Mouse (Mus musculus) liver, adult 2 months (tissue): ENCODE results near the gene Micall1. TPM values are rescaled to one million over a fixed set of nuclear protein-coding genes. Genes with fewer than 3 reads are reported as not detected.
A peak's percentile ranks its signal among the peaks of the same experiment; 100 is the strongest.

Experiments used
- DNase-seq: peaks from one replicate; pipeline ENCODE4 v3.0.0-alpha.2; 2011; ENCODE audit warnings: low read depth, low spot score; ENCODE audit errors: extremely low read depth
- H3K27ac ChIP-seq: fragments of 200-500 bp; replicated peaks from 2 replicates; pipeline ENCODE4 v1.5.1; 2012; ENCODE audit warnings: low read depth, mild to moderate bottlenecking, control low read depth, inconsistent platforms, low read length; ENCODE audit not compliant: insufficient read depth
- H3K27me3 ChIP-seq: fragments of 200-500 bp; 2 replicates; pipeline ENCODE4 v1.6.1; 2012; ENCODE audit warnings: mild to moderate bottlenecking, moderate library complexity, low read length, inconsistent platforms; ENCODE audit not compliant: control insufficient read depth, insufficient read depth
- H3K36me3 ChIP-seq: fragments of 200-500 bp; 2 replicates; pipeline ENCODE4 v1.6.1; 2012; ENCODE audit warnings: low read length, inconsistent platforms; ENCODE audit not compliant: control insufficient read depth, insufficient read depth
- H3K4me1 ChIP-seq: fragments of 200-500 bp; 2 replicates; pipeline ENCODE4 v1.6.1; 2011; ENCODE audit warnings: low read length; ENCODE audit not compliant: control insufficient read depth, insufficient read depth
- H3K4me3 ChIP-seq: fragments of 200-500 bp; 2 replicates; pipeline ENCODE4 v1.5.1; 2011; ENCODE audit warnings: low read depth, mild to moderate bottlenecking, control low read depth, low read length, moderate library complexity; ENCODE audit not compliant: insufficient read depth
- H3K79me2 ChIP-seq: fragments of 200-500 bp; 2 replicates; pipeline ENCODE4 v1.6.1; 2012; ENCODE audit warnings: inconsistent platforms, mild to moderate bottlenecking, low read length, moderate library complexity; ENCODE audit not compliant: control insufficient read depth, insufficient read depth
- H3K9ac ChIP-seq: fragments of 200-500 bp; 2 replicates; pipeline ENCODE4 v1.6.1; 2012; ENCODE audit warnings: low read depth, mild to moderate bottlenecking, control low read depth, inconsistent platforms, low read length
- CTCF ChIP-seq: fragments of 200-500 bp; IDR thresholded peaks from 2 replicates; pipeline ENCODE4 v1.5.1; 2011; ENCODE audit warnings: low read depth, low read length, control low read depth
- POLR2A ChIP-seq: fragments of 200-500 bp; IDR thresholded peaks from 2 replicates; pipeline ENCODE4 v1.6.1; 2011; ENCODE audit warnings: low read length, control low read depth; ENCODE audit not compliant: insufficient read depth; ENCODE audit errors: extremely low read depth
- WGBS: fragments of 180-500 bp; shearing (Covaris S2); methylation state at CpG from one replicate; pipeline ENCODE4 v1.1.7; 2018; 5-methylcytosine and 5-hydroxymethylcytosine counted together
- polyA plus RNA-seq: library from polyadenylated mRNA; depleted of rRNA; stranded (reverse); fragments of >200 nt; gene quantifications from 2 replicates; pipeline ENCODE4 v1.2.3, GENCODE M21; 2012
- total RNA-seq: library from RNA; depleted of rRNA; stranded (reverse); fragments of >200 nt; gene quantifications from 2 replicates; pipeline ENCODE4 v1.2.3, GENCODE M21; 2014

Gene Micall1
- total and polyA plus RNA-seq, 2 experiments = 3.0 to 8.9 TPM

- Histone ChIP-seq H3K79me2 (no peaks in the 10 kb centered on the region), H3K4me3 (no peak overlapping the region), H3K36me3 (peaks cover 28% of the 10 kb centered on the region), H3K9ac (no peak overlapping the region), H3K4me1 (no peaks in the 10 kb centered on the region), H3K27me3 (no peaks in the 10 kb centered on the region), H3K27ac (no peak overlapping the region)
- 96% methylated on average over 12 of the region's 12 CpGs for WGBS
- no peak for TF ChIP-seq CTCF
- DNase-seq = no peak
Observed at GRCm38 (mm10) chr15:79127101-79127500, 18.4 kb downstream of the Micall1 start.

- Histone ChIP-seq H3K27ac (no peak overlapping the region), H3K36me3 (peaks cover 29% of the 10 kb centered on the region), H3K4me1 (no peaks in the 10 kb centered on the region), H3K4me3 (no peak overlapping the region), H3K27me3 (no peaks in the 10 kb centered on the region), H3K9ac (no peak overlapping the region), H3K79me2 (no peaks in the 10 kb centered on the region)
- WGBS = 92% methylated on average over 5 of the region's 5 CpGs
- no peak for TF ChIP-seq POLR2A
- peak; percentile 57 for TF ChIP-seq CTCF
- no peak for DNase-seq
Observed at GRCm38 (mm10) chr15:79128208-79128607, 19.5 kb downstream of the Micall1 start.

- Histone ChIP-seq H3K27me3 (no peaks in the 10 kb centered on the region), H3K9ac (no peak overlapping the region), H3K36me3 (peaks cover 30% of the 10 kb centered on the region), H3K4me1 (no peaks in the 10 kb centered on the region), H3K27ac (no peak overlapping the region), H3K79me2 (no peaks in the 10 kb centered on the region), H3K4me3 (no peak overlapping the region)
- WGBS = 81% methylated on average over 7 of the region's 7 CpGs
- TF ChIP-seq POLR2A = no peak
- TF ChIP-seq CTCF = no peak
- DNase-seq = no peak
Observed at GRCm38 (mm10) chr15:79129311-79129710, 20.6 kb downstream of the Micall1 start.

GRCm38 (mm10) chr15:79130782-79131181 lies 22.1 kb downstream of the Micall1 start:
- H3K27ac ChIP-seq = no peak overlapping the region
- 90% methylated on average over 10 of the region's 10 CpGs for WGBS
- no peaks in the 10 kb centered on the region for H3K4me1 ChIP-seq
- no peak for TF ChIP-seq POLR2A
- TF ChIP-seq CTCF = no peak
- peaks cover 30% of the 10 kb centered on the region for H3K36me3 ChIP-seq
- no peak for DNase-seq
- no peak overlapping the region for H3K9ac ChIP-seq
- H3K4me3 ChIP-seq = no peak overlapping the region
- no peaks in the 10 kb centered on the region for H3K79me2 ChIP-seq
- H3K27me3 ChIP-seq = no peaks in the 10 kb centered on the region

DNA sequence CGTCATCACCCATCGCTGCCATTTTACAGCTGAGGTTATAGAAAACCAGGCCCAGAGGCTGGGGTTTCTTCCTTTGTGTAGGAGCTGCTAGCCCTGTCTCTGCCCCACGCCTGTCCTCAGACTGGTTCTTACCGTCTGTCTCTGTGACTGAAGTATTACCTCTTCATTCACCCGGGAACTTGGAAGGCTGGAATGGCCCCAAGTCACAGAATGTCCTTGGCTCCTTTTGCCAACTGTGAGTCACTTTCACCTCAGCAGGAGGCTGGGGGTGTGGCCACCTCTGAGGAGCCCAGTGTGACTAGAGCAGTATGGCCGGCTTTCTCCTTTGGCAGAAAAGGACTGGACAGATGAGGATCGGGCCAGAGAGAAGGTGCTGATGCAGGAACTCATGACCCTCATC lies 22.7 kb downstream of the Micall1 start:
- no peak overlapping the region for H3K4me3 ChIP-seq
- H3K27me3 ChIP-seq = no peaks in the 10 kb centered on the region
- 70% methylated on average over 7 of the region's 7 CpGs for WGBS
- H3K9ac ChIP-seq = no peak overlapping the region
- H3K4me1 ChIP-seq = no peaks in the 10 kb centered on the region
- DNase-seq = no peak
- H3K36me3 ChIP-seq = peaks cover 30% of the 10 kb centered on the region
- no peak overlapping the region for H3K27ac ChIP-seq
- H3K79me2 ChIP-seq = no peaks in the 10 kb centered on the region
- TF ChIP-seq CTCF (no peak), POLR2A (no peak)

DNA sequence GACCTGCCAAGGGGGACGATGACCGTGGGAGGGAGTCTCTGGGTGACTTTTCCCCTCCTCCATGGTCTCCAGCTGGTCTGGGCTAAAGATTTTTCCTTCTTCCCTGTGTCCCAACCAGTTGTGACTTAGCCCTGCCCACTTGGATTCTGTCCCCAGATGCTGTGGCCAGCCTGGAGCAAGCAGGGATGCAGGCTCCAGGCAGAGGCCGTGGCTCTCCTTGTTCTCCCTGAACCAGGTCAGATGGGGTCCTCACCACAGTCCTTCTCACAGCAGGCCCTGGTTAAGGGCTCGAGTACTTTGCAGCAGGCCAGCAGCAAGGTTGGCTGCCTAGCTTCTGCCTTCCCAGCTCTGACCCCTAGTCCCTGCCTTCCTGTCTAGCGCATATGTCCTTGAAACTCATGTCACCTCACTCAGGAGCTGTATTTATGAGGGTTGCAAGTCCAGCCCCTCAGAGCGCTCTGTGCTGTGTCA lies 24.5 kb downstream of the Micall1 start:
- Histone ChIP-seq H3K4me3 (no peak overlapping the region), H3K36me3 (peaks cover 19% of the 10 kb centered on the region; the same call in 1 of the 2 replicates), H3K4me1 (no peaks in the 10 kb centered on the region), H3K9ac (no peak overlapping the region), H3K27me3 (no peaks in the 10 kb centered on the region), H3K79me2 (no peaks in the 10 kb centered on the region), H3K27ac (no peak overlapping the region)
- 87% methylated on average over 6 of the region's 6 CpGs for WGBS
- DNase-seq = no peak
- no peak for TF ChIP-seq CTCF
- TF ChIP-seq POLR2A = no peak
